Mouse (Mus musculus): ENCODE data around the gene Cd68. TPM values are rescaled to one million over a fixed set of nuclear protein-coding genes. Genes with fewer than 3 reads are reported as not detected.
A peak's percentile ranks its signal among the peaks of the same experiment; 100 is the strongest.

The Cd68 gene
- total RNA-seq, 1 experiment from 2014 or later: 14.2 TPM

GRCm38 (mm10) chr11:69695046-69695360 lies 29.1 kb upstream of the Cd68 start:
- no peak for DNase-seq

- no peak for DNase-seq
These were observed 27.5 kb upstream of the Cd68 start for GRCm38 (mm10) chr11:69693421-69693965.

- no peak for DNase-seq
These were observed 26.9 kb upstream of the Cd68 start for GRCm38 (mm10) chr11:69692863-69693262.

- DNase-seq: no peak
These were observed 26.4 kb upstream of the Cd68 start for GRCm38 (mm10) chr11:69692196-69692811.

GRCm38 (mm10) chr11:69689891-69690290 lies 23.9 kb upstream of the Cd68 start:
- no peak for DNase-seq

GRCm38 (mm10) chr11:69687061-69687460 lies 21.1 kb upstream of the Cd68 start:
- no peak for DNase-seq

GRCm38 (mm10) chr11:69686377-69686776 lies 20.4 kb upstream of the Cd68 start:
- DNase-seq: peak; percentile 71

- DNase-seq: peak; percentile 55
These were observed 19.7 kb upstream of the Cd68 start, which contains the start of gene Tnfsf13 for GRCm38 (mm10) chr11:69685526-69686148. Gene Tnfsf13, minus strand, starts transcription at chr11:69685784.

GRCm38 (mm10) chr11:69684936-69685335 lies 19.0 kb upstream of the Cd68 start:
- no peak for DNase-seq

GRCm38 (mm10) chr11:69684128-69684745 lies 18.3 kb upstream of the Cd68 start:
- no peak for DNase-seq

- no peak for DNase-seq
These were observed 17.6 kb upstream of the Cd68 start for GRCm38 (mm10) chr11:69683576-69683975.

GRCm38 (mm10) chr11:69682840-69683533 lies 17.0 kb upstream of the Cd68 start:
- DNase-seq: peak; percentile 84

GRCm38 (mm10) chr11:69682209-69682839 lies 16.4 kb upstream of the Cd68 start:
- DNase-seq: no peak

GRCm38 (mm10) chr11:69681314-69682208 lies 15.6 kb upstream of the Cd68 start, which contains the start of gene Senp3:
Gene Senp3, minus strand, starts transcription at chr11:69682084.
- peak; percentile 97 for DNase-seq

- DNase-seq: no peak
These were observed 14.3 kb upstream of the Cd68 start for GRCm38 (mm10) chr11:69680136-69680855.

GRCm38 (mm10) chr11:69679144-69679543 lies 13.2 kb upstream of the Cd68 start:
- DNase-seq: no peak

- peak; percentile 98 for DNase-seq
These were observed 6.3 kb upstream of the Cd68 start, which contains the start of gene Eif4a1 for GRCm38 (mm10) chr11:69672211-69672706. Gene Eif4a1, minus strand, starts transcription at chr11:69672423.

- no peak for DNase-seq
These were observed 5.8 kb upstream of the Cd68 start for GRCm38 (mm10) chr11:69671726-69672124.

GRCm38 (mm10) chr11:69670786-69671725 lies 5.1 kb upstream of the Cd68 start:
- DNase-seq: peak; percentile 98
